Mouse (Mus musculus) ES-Bruce4 (cell line): Measurements from ENCODE around the gene Specc1. TPM values are rescaled to one million over a fixed set of nuclear protein-coding genes. Genes with fewer than 3 reads are reported as not detected.

Experiments
- H3K27ac ChIP-seq: 2 replicates; pipeline ENCODE4 v1.5.1; 2012; ENCODE audit warnings: low read length, inconsistent platforms; ENCODE audit not compliant: insufficient read depth
- H3K27me3 ChIP-seq: 2 replicates; pipeline ENCODE4 v1.6.1; 2012; ENCODE audit warnings: mild to moderate bottlenecking, low read length, inconsistent platforms; ENCODE audit not compliant: control insufficient read depth, poor library complexity, insufficient read depth, severe bottlenecking
- H3K36me3 ChIP-seq: 2 replicates; pipeline ENCODE4 v1.6.1; 2012; ENCODE audit warnings: inconsistent platforms, mild to moderate bottlenecking, low read length, moderate library complexity; ENCODE audit not compliant: control insufficient read depth, poor library complexity, insufficient read depth, severe bottlenecking
- H3K4me1 ChIP-seq: one replicate; pipeline ENCODE4 v1.8.1; 2011; ENCODE audit warnings: low read length; ENCODE audit not compliant: control insufficient read depth, insufficient read depth
- H3K4me3 ChIP-seq: 2 replicates; pipeline ENCODE4 v1.5.1; 2011; ENCODE audit warnings: low read depth, mild to moderate bottlenecking, low read length
- H3K9ac ChIP-seq: 2 replicates; pipeline ENCODE4 v1.6.1; 2012; ENCODE audit warnings: low read depth, mild to moderate bottlenecking, inconsistent platforms; ENCODE audit not compliant: poor library complexity, severe bottlenecking
- H3K9me3 ChIP-seq: replicated peaks from 2 replicates; pipeline ENCODE4 v1.6.1; 2012; ENCODE audit warnings: mild to moderate bottlenecking, low read length, inconsistent platforms; ENCODE audit not compliant: control insufficient read depth, poor library complexity, insufficient read depth, severe bottlenecking
- CTCF ChIP-seq: IDR thresholded peaks from one replicate; pipeline ENCODE4 v1.8.1; 2011; ENCODE audit warnings: low read depth, low read length
- EP300 ChIP-seq: IDR thresholded peaks from 2 replicates; pipeline ENCODE4 v1.6.1; 2011; ENCODE audit warnings: low read depth, low read length; ENCODE audit not compliant: insufficient read depth
- POLR2A ChIP-seq: IDR thresholded peaks from one replicate; pipeline ENCODE4 v1.8.1; 2011; ENCODE audit warnings: low read length; ENCODE audit not compliant: insufficient read depth
- polyA plus RNA-seq: library from polyadenylated mRNA; stranded (reverse); fragments of >200 nt; gene quantifications from 2 replicates; pipeline ENCODE4 v1.2.4, GENCODE M21; 2011; ENCODE audit warnings: low read depth; ENCODE audit not compliant: missing spikeins, insufficient read depth, insufficient read length

Gene Specc1
- polyA plus RNA-seq, 1 experiment: 32.1 TPM

- TF ChIP-seq POLR2A (no peak), EP300 (no peak), CTCF (no peak)
- H3K36me3 ChIP-seq: no peaks in the 10 kb centered on the region
Measured at GRCm38 (mm10) chr11:61989647-61990046, 33.1 kb downstream of the Specc1 start.

DNA sequence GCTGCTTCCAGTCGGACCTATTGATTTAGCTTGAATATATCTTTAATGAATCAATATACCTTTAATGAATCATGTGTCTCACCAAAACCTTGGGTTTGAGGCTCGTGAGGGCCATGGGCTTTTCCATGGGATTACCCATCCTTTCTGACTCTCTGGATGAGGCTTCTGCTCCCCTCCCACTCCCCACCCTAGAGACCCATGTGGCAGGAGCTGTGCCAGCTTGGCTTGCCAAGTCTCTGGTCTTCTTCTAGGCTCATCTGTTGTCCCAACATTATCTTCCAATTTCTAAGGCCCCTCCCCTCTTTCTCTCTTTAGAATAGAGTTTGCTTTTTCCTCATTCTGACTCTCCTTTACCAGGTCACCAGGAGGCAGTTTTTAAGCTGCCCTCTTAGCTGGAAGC lies 35.0 kb downstream of the Specc1 start:
- Histone ChIP-seq H3K4me3 (no peak overlapping the region), H3K27ac (no peak overlapping the region), H3K9ac (no peak overlapping the region), H3K9me3 (no peaks in the 10 kb centered on the region; the same call in 1 of the 2 replicates), H3K27me3 (no peaks in the 10 kb centered on the region), H3K4me1 (no peaks in the 10 kb centered on the region), H3K36me3 (no peaks in the 10 kb centered on the region)
- TF ChIP-seq CTCF: no peak
- no peak for TF ChIP-seq EP300
- no peak for TF ChIP-seq POLR2A

More at GRCm38 (mm10) chr11:61989647-61990046, 33.1 kb downstream of the Specc1 start:
- no peaks in the 10 kb centered on the region for H3K27me3 ChIP-seq
- H3K9me3 ChIP-seq: no peaks in the 10 kb centered on the region; the same call in 1 of the 2 replicates
- H3K4me1 ChIP-seq: no peaks in the 10 kb centered on the region
- no peak overlapping the region for H3K27ac ChIP-seq
- no peak overlapping the region for H3K9ac ChIP-seq
- no peak overlapping the region for H3K4me3 ChIP-seq

GRCm38 (mm10) chr11:61992671-61993285 lies 36.2 kb downstream of the Specc1 start:
- Histone ChIP-seq H3K4me3 (no peak overlapping the region), H3K9ac (no peak overlapping the region), H3K27me3 (no peaks in the 10 kb centered on the region), H3K36me3 (no peaks in the 10 kb centered on the region), H3K4me1 (no peaks in the 10 kb centered on the region), H3K27ac (no peak overlapping the region), H3K9me3 (no peaks in the 10 kb centered on the region; the same call in 1 of the 2 replicates)
- TF ChIP-seq EP300 (no peak), POLR2A (no peak), CTCF (no peak)

DNA sequence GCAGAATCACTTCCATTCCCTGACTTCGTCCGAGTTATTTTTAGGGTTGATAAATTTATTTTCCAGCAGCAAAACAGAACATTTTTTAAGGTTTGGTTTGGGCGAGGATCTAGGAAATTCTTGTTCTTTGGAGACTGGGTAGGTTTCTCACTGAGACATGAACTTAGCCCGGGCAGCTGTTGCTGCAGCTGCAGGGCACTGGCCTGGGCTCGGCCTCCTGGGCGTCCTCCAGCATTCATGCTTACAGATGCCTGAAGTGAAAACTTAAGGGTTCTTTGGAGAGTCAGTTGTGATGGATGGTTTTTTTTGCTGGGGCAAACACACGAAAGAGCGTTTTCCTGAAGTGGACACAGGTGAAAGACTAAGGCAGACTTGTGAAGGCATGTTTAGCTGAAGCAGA lies 42.9 kb downstream of the Specc1 start:
- H3K27me3 ChIP-seq: no peaks in the 10 kb centered on the region

DNA sequence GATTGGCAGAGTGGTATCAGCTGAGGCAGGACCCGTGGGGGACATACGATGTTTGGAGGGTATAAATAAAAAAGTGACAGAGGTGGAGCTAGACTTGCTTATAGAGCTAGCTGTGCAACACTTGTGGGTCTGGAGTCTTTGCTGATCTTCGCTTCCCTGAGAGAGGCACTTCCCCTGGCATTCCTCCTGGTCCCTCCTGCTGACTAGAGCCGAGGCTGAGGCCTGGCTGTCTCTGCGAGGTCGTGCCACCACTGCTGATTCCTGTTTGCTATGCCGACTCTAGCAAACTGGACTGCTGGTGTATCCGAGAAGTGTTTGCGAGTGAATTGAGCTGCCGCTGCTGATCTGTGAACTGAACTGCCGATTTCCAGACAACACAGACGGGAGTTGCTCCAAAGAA lies 43.5 kb downstream of the Specc1 start:
- Histone ChIP-seq H3K4me1 (no peaks in the 10 kb centered on the region), H3K9me3 (no peaks in the 10 kb centered on the region), H3K27ac (no peak overlapping the region), H3K27me3 (no peaks in the 10 kb centered on the region), H3K36me3 (no peaks in the 10 kb centered on the region), H3K4me3 (no peak overlapping the region), H3K9ac (no peak overlapping the region)
- TF ChIP-seq POLR2A (no peak), EP300 (no peak), CTCF (no peak)

More for the DNA sequence above, 42.9 kb downstream of the Specc1 start:
- TF ChIP-seq POLR2A (no peak), CTCF (no peak)
- no peak overlapping the region for H3K9ac ChIP-seq
- H3K27ac ChIP-seq: no peak overlapping the region
- no peaks in the 10 kb centered on the region for H3K4me1 ChIP-seq
- no peaks in the 10 kb centered on the region for H3K36me3 ChIP-seq
- H3K4me3 ChIP-seq: no peak overlapping the region
- no peaks in the 10 kb centered on the region for H3K9me3 ChIP-seq

- H3K36me3 ChIP-seq: no peaks in the 10 kb centered on the region
- H3K9ac ChIP-seq: no peak overlapping the region
- TF ChIP-seq POLR2A (no peak), EP300 (no peak), CTCF (no peak)
- no peak overlapping the region for H3K4me3 ChIP-seq
- H3K4me1 ChIP-seq: no peaks in the 10 kb centered on the region
- no peak overlapping the region for H3K27ac ChIP-seq
- H3K9me3 ChIP-seq: no peaks in the 10 kb centered on the region
- H3K27me3 ChIP-seq: no peaks in the 10 kb centered on the region
Measured at GRCm38 (mm10) chr11:62001977-62002376, 45.4 kb downstream of the Specc1 start.

- H3K9me3 ChIP-seq: no peaks in the 10 kb centered on the region
- no peaks in the 10 kb centered on the region for H3K4me1 ChIP-seq
- H3K4me3 ChIP-seq: no peak overlapping the region
- no peaks in the 10 kb centered on the region for H3K27me3 ChIP-seq
- no peak for TF ChIP-seq POLR2A
- no peak for TF ChIP-seq CTCF
- no peak for TF ChIP-seq EP300
- H3K36me3 ChIP-seq: no peaks in the 10 kb centered on the region
- H3K9ac ChIP-seq: no peak overlapping the region
- H3K27ac ChIP-seq: no peak overlapping the region
Measured at GRCm38 (mm10) chr11:62004881-62005240, 48.3 kb downstream of the Specc1 start.
